Mouse (Mus musculus): ENCODE results near the gene Hoxa7.

Hoxa7 gene

DNA sequence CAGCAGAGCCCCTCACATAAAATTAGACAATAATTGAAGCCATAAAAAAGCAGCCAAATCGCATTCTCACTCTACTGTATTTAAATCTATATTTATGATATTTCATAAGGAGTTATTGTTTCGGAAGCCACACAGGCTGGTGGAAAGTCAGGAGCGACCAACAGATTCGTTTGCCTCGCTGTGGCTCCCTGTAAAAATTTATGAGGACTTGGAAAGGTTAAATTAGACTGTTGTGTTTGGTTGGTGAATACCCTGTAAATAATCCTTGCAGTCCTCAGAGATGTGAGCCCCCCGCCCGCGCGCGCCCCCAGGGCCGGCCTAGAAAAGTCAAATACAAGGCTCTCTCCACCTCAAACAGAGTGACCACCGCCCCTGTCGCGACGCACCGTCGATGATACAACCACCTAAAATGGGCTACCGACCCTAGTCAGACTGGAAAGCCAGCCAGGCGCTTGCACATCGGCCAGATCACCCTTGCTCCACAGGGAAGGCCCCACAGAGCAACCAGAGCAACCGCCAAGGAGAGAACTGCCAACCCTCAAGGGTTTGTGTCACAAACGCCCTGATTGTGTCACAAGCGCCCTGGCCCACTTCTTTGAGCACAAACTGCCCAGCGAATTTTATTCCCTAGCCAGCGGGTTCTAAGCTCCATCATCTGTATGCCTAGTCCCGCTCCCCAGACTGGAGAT, 5.1 kb upstream of the Hoxa7 start:
- DNase-seq (ENCODE audit: low spot score in 2 of 2) = no peak

DNA sequence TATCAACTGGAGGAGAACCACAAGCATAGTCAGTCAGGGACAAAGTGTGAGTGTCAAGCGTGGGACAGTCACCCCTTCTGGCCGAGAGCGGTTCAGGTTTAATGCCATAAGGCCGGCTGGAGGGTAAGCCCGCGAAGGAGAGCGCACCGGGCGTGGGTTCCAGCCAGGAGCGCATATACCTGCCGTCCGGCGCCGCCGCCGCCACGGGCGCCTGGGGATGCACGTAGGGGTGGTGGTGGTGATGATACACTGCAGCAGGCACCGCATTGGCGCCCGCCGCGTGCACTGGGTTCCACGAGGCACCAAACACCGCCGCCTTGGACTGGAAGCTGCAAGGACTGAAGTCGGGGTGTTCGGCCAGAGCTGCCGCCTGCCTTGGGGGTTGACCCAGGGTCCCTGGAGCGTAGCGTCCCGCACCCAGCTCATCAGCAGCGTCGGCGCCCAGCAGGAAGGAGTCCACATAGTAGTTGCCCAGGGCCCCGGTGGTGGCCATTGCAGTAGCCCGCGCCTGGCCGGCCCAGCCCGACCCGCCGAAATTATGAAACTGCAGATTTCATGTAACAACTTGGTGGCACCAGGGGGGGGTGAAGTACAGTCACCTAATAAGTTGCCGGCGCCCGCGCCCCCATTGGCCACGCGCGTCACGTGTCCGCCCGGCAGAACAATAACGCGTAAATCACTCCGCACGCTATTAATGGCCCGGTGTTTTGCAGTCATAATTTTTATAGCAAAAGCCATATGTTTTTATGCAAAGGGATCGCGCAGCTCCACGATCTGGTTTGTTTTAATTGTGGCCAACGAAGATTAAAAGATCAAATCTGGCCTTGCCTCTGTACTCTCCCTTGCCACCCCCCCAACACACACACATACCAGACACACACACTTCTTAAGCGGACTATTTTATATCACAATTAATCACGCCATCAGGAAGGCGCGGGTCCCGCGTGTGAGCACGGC, 4.2 kb upstream of the Hoxa7 start:
- no peak for DNase-seq (ENCODE audit: low spot score in 2 of 2)

DNA sequence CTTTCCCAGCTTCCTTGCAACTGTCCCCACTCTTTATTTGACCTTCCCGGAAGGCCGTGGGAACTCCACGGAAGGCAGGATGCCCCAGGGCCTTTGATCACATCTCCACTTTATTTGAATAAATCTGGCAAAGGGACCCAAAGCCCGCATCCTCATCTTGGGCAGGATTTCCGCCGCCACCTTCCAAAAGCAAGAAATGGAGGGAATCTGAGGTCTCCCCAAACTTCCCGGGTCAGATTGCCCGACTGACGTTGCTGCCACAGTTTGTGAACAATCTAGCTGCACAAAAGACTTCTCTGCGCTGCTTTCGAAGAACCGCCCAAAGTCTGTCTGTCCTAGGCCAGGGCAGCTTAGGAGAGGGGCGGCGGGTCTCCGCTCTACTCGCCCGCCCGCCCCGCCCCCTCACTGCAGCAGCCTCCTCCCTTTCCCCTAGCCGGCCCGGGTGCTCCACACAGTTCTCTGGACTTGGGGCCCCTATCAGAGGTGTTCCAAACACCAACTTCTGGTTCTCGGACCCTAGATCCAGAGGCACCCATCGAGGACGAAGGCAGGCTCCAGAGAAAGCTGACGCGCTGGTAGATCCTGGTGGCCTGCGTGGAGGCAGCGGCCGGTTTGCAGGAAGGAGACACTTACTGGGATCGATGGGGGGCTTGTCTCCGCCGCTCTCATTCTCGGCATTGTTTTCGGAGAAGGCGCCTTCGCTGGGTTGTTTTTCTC, 3.4 kb upstream of the Hoxa7 start:
- DNase-seq (ENCODE audit: low spot score in 2 of 2) = no peak

DNA sequence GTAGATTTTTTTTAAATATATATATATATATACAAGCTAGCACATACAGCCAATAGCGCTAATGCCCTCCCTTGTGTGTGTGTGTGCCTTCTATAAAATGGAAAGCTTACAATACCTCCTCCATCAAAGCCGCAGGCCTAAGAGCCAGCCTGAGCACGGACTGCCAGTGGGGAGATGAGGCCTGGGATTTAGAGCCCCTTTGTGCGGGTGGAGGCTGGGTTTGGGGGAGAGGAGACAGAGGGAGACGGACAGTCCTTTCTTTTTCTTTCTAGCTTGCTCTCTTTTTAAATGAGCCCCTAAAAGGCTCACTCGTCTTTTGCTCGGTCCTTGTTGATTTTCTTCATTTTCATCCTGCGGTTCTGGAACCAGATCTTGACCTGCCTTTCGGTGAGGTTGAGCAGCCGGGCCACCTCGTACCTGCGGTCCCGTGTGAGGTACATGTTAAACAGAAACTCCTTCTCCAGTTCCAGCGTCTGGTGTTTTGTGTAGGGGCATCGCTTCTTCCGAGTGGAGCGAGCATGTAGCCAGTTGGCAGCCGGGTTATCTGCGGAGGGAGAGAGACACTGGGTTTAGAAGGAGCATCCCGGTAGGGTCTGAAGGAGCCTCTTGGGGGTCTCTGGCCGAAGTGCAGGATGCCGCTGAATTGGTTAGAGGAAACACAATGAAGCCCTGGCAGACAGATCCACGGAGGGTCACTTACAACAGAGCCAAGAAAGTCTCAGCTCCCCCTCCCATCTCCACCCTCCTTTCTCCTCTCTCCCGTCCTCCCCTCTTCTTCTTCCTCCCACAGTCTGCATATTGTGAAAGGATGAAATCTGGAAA, 2.5 kb upstream of the Hoxa7 start:
- no peak for DNase-seq (ENCODE audit: low spot score in 2 of 2)

DNA sequence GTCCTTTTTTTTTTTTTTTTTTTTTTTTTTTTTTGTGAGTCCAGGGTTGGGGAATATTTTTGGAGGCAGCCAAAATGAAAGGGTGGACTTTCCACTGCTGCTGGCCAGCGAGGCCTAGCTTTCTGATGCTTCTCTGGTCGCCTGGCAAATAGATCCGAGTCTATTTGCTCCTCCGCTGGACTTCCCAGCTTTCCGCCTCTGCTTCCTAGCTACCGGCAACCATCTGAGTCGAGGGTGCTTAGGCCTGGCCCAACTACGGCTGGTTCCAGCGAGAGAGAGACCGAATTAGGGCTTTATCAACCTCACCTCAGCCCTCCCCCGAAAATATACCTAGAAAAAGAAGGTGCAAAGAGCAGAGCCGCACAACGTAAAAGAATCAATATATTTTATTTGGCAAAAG, 1.1 kb upstream of the Hoxa7 start:
- DNase-seq (ENCODE audit: low spot score in 2 of 2) = no peak

DNA sequence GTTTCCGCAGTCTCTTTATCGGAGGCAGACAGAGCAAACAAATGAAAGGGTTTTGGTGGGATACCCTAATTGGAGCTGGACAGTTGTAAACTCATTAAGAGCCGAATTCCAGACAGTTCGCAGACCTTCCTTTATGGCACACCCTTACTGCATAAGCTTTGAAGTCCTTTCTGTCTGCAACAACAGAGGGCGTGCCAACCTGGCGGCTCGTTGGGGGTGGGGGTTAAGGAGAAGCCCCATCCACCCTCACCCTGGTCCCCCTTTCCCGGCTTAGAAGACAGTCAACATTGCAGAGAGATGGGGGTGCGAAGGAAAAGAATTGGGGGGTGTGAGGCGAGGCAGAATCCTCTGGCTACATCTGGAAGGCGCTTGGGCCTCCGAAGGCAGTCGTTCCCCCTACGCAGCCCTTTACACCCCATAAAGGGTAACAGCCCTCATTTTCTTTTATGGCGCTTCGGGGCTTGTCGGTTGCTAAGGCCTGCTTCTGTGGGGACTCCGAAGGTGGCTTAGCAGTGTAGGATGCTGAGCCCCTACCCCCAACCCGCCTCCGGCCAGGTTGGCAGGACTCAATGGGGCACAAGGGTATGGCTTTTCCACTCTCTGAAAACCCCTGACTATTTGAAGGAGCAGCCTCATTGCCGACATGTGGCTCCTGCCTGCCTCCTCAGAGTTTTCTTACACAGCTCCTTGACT, 485 bp upstream of the Hoxa7 start:
- no peak for DNase-seq (ENCODE audit: low spot score in 2 of 2)

DNA sequence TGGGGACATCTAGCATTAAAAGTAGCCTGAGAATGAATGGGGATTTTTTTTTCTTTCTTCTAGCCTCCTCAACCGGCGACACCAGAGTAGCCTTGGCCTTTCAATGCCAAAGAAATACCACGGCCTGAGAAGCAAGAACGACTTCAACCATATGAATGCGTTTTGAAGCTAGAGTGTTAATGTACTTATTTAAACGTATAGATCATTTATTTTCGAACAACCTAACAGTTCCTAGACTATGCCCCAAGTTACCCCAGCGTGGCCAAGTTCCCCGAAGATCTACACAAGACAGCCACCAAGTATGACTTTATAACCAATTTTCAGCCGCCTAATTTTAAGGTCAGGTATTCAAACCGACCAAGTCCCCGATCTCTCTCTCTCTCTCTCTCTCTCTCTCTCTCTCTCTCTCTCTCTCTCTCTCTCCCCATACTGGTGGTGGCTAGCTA, 766 bp downstream of the Hoxa7 start:
- no peak for DNase-seq (ENCODE audit: low spot score in 2 of 2)

DNA sequence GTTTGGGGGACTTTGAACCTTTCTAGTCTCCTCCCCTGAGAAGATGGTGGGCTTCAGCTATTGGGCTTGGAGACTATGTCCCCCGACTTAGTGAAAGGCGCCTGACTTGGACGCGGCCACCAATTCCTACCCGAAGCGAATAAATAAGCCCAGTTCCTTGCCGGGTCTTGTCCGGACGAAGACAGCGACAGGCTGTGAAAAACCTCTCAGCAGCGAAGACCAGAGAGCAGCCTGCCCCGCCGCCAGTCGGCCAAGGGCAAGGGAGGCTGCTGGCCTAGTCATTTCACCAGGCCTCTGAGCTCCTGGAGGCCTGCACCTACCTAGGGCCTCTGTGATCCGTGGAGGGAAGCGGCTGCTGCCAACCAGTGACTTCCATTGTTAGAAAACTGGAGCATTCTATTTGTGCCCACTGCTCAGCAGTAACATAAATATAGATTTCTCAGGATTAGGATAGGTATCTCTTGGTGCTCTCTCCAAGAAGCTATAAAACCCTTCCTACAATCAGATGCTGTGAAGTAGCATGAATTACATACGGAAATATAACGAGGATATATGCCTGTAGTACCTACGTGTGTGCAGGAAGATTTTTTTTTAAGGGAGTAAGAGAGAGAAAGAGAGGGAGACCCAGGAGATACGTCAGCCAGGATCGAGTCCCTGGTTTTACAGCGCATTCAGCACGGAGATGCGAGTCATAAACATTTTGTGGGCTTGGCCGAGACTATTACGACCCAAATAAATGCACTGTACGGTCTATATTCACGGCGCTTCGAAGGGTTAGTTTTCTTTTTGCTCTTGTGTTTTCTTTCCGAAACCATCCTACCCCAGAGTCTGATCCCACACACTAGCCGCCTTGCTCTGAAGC, 1.4 kb downstream of the Hoxa7 start:
- DNase-seq (ENCODE audit: low spot score in 2 of 2) = no peak

DNA sequence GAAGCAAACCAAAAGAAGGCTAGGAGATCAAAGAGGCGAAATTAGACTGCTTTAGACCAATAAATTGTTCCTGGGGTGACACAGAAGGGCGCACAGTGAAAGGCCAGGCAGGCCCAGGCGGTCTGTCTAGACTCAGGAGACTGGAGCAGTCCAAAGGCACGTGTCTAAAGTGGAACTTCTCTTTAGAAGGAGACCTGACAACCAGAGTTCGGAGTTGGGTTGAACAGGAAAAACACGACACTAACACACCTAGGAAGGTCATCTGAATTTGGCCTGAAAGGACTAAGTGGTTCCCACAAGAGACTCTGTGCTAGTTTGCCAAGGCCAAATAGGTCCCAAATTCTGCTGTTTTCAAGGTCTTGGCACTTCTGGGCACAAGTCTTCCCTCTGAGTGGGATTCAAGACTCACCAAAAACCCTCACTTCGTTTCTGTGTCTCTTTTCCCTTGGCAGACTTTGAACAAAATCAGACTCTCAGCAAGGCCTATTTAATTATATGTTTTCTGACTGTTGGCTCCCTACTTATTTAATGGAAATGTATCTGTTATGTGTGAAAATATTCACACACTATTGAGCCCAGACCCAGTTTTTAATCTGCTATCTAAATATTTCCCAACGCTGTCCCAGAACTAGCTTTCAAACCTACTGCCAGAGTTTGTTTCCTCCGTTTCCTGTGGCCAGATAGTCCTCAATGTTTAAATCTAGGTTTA, 2.3 kb downstream of the Hoxa7 start:
- no peak for DNase-seq (ENCODE audit: low spot score in 2 of 2)

DNA sequence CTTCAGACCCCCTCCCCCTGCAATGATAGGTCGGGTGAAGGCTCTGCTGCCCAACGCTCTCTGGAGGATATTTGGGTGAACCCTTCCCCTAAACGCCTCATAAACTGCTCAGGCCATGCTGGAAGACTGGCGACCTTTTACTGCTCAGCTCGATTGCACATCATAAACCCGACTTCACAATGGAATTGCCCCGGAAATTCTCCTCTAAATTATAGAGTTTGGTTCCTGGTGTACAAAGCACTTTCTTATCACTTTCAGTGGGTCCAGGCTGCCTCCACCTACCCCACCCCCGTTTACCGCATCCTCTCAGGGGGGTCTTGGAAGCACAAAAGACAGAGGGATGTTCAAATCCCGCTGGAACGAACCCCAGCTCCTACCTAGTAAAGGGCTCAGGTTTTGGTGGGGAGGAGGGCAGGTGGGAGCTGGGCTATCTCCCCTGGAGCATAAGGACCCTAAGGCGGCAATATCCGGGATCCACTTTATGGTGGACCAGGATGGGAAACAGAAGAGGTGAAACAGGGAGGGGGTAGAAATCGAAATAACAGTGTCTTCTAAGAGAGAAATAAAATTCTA, 2.9 kb downstream of the Hoxa7 start:
- DNase-seq (ENCODE audit: low spot score in 2 of 2) = no peak

DNA sequence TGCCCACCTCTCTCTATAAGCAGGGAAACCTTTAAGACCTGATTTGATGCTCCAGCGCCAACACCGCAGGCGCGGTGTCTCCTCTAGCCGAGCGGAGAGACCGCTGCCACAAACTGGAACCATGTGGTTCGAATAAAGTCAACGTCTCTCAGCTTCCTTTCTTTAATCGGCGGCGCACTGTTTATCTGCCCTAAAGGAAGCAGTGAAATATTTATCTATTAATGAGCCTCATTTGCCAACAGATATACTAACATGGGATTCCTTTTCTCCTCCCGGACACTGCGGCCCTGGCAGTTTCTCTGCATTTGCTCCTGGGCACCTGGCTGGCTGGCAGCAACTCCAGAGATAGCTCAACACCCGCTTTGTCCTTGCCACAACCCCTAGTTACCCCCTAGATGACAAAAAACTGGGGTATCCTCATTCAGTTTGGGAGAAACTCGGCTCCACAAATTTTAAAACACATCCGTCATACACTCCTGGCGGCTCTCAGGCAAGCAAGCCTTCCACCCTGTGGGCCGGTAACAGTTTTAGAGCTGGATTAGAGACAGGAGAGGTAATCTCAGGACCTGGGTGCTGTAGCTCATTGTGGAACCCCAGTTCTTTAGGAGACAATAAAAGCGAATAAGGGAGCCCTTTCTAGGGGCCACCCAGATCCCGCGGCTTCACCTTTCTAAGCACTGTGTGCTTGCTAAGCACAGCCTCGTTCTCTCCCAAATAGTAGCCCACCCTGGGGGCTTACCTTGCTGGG, 3.6 kb downstream of the Hoxa7 start:
- DNase-seq (ENCODE audit: low spot score in 2 of 2) = no peak

DNA sequence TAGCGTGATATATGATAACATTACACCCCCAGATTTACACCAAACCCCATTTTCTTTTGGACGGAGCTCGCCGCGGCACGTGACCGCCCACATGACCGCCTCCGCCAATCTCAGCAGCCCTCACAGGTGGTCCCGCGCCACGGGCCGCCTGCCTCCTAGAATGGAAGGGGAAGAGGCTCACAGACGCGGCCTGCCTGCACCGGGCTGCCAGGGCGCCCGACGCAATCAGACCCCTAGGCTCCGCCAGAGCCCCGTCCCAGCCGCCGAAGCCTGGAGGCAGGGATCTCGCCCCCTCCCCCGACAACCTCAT, 4.2 kb downstream of the Hoxa7 start:
- no peak for DNase-seq (ENCODE audit: low spot score in 2 of 2)

DNA sequence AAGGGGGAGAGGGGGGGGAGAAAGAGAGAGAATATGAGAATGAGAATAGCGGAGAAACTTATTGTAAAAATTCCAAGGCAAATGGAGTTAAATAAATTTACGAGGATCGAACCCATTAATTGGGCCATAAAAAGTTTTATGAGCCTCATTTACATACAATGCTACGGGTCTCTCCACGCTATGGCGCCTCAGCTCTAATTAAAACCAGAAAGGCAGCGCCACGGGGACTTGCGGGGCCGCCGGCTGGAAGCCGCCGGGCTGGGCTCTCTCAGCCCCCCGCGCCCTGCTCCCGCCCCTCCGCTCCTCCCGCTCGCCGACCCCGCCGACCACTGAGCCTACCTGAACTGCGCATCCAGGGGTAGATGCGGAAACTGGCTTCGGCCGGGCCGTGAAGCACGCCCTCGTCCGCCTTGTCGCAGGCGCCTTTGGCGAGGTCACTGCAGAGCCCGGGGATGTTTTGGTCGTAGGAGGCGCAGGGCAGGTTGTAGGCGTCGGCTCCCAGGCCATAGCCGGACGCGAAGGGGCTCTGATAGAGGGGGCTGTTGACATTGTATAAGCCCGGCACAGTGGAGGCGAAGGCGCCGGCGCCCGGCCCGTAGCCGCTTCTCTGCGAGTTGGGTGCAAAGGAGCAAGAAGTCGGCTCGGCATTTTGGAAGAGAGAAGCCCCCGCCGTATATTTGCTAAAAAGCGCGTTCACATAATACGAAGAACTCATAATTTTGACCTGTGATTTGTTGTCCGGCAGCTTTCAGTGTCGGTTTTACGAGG, 4.8 kb downstream of the Hoxa7 start:
- no peak for DNase-seq (ENCODE audit: low spot score in 2 of 2)

DNA sequence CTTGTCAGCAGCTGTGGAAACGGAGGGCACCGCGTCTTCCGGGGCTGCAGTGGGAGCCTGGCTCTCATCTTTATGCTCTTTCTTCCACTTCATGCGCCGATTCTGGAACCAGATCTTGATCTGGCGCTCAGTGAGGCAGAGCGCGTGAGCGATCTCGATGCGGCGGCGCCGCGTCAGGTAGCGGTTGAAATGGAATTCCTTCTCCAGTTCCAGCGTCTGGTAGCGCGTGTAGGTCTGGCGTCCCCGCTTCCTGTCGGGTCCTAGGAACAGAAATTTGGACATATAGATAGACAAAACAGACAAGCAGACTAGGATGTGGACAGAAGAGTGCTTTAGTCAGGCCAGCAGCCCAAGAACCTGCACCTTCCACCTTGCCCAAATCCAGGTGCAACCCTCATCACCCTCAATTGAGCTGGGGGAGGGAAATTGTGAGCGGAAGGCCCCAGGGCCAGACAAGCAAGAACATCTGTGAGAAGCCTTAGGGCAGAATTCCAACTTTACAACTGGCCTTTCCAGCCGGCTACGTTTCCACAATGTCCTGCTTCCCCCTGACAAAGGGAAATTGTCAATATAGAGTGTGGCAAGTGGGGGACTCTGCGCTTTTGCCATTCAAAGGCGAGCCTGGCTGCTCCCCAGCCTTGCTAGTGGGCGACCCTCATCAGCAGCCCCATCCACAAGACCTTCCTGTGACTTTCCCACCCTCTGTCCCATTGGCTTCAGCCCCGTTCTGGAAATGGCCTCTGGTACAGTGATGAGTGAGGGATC, 5.7 kb downstream of the Hoxa7 start:
- no peak for DNase-seq (ENCODE audit: low spot score in 2 of 2)

DNA sequence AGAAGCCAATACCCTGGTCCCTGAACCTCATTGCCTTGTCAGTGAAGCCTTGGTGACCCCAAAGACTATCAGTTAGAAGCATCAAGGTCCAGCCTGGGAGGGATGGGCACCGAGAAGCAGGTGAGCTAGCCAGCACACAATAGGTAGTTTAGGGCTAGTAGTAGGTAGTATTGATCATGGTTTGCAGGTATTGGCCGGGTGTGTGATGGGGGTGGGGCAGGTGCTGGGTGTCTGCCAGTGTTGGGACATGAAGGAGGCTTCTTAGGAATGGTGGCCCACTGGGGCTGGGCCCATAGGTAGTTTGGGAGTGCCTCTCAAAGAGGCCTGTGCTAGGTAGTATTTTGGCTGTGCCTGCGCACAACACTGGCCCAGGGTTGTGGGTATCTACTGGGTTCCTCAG, 6.6 kb downstream of the Hoxa7 start:
- no peak for DNase-seq (ENCODE audit: low spot score in 2 of 2)

DNA sequence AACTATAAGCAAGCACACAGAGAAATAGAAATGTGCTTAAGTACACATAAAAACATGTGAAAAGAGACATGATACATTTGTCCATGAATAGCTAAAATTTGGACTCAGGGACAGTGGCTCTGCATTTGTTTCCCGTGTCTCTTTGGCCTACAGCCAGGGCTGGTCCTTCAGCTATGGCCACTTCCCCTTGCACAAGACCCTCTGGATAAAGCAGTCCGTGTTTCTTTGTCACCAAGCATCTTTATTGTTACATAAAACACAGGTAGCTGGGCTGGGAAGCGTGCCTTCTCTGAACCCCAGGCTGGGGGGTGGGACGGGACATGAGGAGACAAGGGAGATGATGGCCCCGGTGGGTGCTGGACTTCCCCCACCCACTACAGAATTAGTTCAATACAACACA, 7.4 kb downstream of the Hoxa7 start:
- DNase-seq (ENCODE audit: low spot score in 2 of 2) = no peak

Measured in right cerebral cortex, postnatal 10 days (tissue).